Mouse (Mus musculus) heart, embryonic 16.5 days (tissue): Measurements from ENCODE around the gene Gnaz. TPM values are rescaled to one million over a fixed set of nuclear protein-coding genes. Genes with fewer than 3 reads are reported as not detected.

Source experiments
- ATAC-seq: fragments of 200-750 bp; cut with Nextera tagmentation; replicated peaks from 2 replicates; pipeline ENCODE4 v1.8.0; 2017; ENCODE audit warnings: moderate number of reproducible peaks; ENCODE audit not compliant: insufficient read depth, low FRiP score; ENCODE audit errors: extremely low read depth
- H3K27ac ChIP-seq: fragments of 300-500 bp; sonication (generic); 2 replicates; pipeline ENCODE4 v1.5.1; 2014; ENCODE audit warnings: mild to moderate bottlenecking, low read length, control low read depth, moderate library complexity
- H3K27me3 ChIP-seq: fragments of 300-500 bp; sonication (generic); 2 replicates; pipeline ENCODE4 v1.6.1; 2014; ENCODE audit warnings: low read length, mixed read lengths; ENCODE audit not compliant: control insufficient read depth, insufficient read depth
- H3K36me3 ChIP-seq: fragments of 300-500 bp; sonication (generic); 2 replicates; pipeline ENCODE4 v1.6.1; 2014; ENCODE audit not compliant: control insufficient read depth, insufficient read depth
- H3K4me1 ChIP-seq: fragments of 300-500 bp; sonication (generic); 2 replicates; pipeline ENCODE4 v1.6.1; 2014; ENCODE audit warnings: low read length, mixed read lengths; ENCODE audit not compliant: control insufficient read depth, insufficient read depth
- H3K4me2 ChIP-seq: fragments of 300-500 bp; sonication (generic); 2 replicates; pipeline ENCODE4 v1.6.1; 2014; ENCODE audit warnings: low read depth, mild to moderate bottlenecking, control low read depth, low read length
- H3K4me3 ChIP-seq: fragments of 300-500 bp; sonication (generic); 2 replicates; pipeline ENCODE4 v1.5.1; 2014; ENCODE audit warnings: mild to moderate bottlenecking, control low read depth, low read length
- H3K9ac ChIP-seq: fragments of 300-500 bp; sonication (generic); 2 replicates; pipeline ENCODE4 v1.6.1; 2014; ENCODE audit warnings: low read length, control low read depth
- H3K9me3 ChIP-seq: fragments of 300-500 bp; sonication (generic); replicated peaks from 2 replicates; pipeline ENCODE4 v1.6.1; 2016; ENCODE audit warnings: low read length; ENCODE audit not compliant: control insufficient read depth
- WGBS: fragments of 180-500 bp; shearing (Covaris S2); extraction: QIAGEN DNeasy Blood & Tissue Kit; methylation state at CpG from one replicate; pipeline ENCODE4 v1.1.7; 2014; 5-methylcytosine and 5-hydroxymethylcytosine counted together
- polyA plus RNA-seq: library from polyadenylated mRNA; unstranded; fragments of >200 nt; fragmentation: Nextera tagmentation; extraction: Ambion mirVana; gene quantifications from 2 replicates; pipeline ENCODE4 v1.2.1, GENCODE M21; 2015

Gnaz gene
- polyA plus RNA-seq, 1 experiment from 2014 or later: 0.79 TPM

- Histone ChIP-seq H3K4me1 (no peaks in the 10 kb centered on the region), H3K9me3 (no peaks in the 10 kb centered on the region), H3K4me3 (no peak overlapping the region), H3K36me3 (no peaks in the 10 kb centered on the region), H3K9ac (no peak overlapping the region), H3K27me3 (peaks cover 19% of the 10 kb centered on the region), H3K4me2 (no peak overlapping the region), H3K27ac (no peak overlapping the region)
- WGBS: 77% methylated on average over 12 of the region's 12 CpGs
- no peak for ATAC-seq
Measured at GRCm38 (mm10) chr10:74981159-74981558, 14.2 kb downstream of the Gnaz start.

- no peak overlapping the region for H3K4me2 ChIP-seq
- no peaks in the 10 kb centered on the region for H3K9me3 ChIP-seq
- WGBS: 64% methylated on average over 8 of the region's 8 CpGs
- no peaks in the 10 kb centered on the region for H3K36me3 ChIP-seq
- H3K9ac ChIP-seq: no peak overlapping the region
- H3K4me1 ChIP-seq: peaks cover 7% of the 10 kb centered on the region
- no peak overlapping the region for H3K4me3 ChIP-seq
- H3K27ac ChIP-seq: no peak overlapping the region
- H3K27me3 ChIP-seq: peaks cover 20% of the 10 kb centered on the region
- no peak for ATAC-seq
Measured at GRCm38 (mm10) chr10:74983176-74983575, 16.2 kb downstream of the Gnaz start.

- H3K4me2 ChIP-seq: peak overlapping the region; percentile 18; the same call in 1 of the 2 replicates
- peaks cover 13% of the 10 kb centered on the region for H3K27me3 ChIP-seq
- peaks cover 7% of the 10 kb centered on the region for H3K4me1 ChIP-seq
- H3K9me3 ChIP-seq: no peaks in the 10 kb centered on the region
- no peak overlapping the region for H3K4me3 ChIP-seq
- no peak overlapping the region for H3K9ac ChIP-seq
- no peak for ATAC-seq
- no peak overlapping the region for H3K27ac ChIP-seq
- no peaks in the 10 kb centered on the region for H3K36me3 ChIP-seq
- WGBS: 45% methylated on average over 14 of the region's 14 CpGs
Measured at GRCm38 (mm10) chr10:74987698-74988470, 20.9 kb downstream of the Gnaz start.

GRCm38 (mm10) chr10:74989814-74990213, 22.8 kb downstream of the Gnaz start:
- Histone ChIP-seq H3K36me3 (no peaks in the 10 kb centered on the region), H3K4me3 (no peak overlapping the region), H3K9me3 (no peaks in the 10 kb centered on the region), H3K4me2 (no peak overlapping the region), H3K4me1 (peaks cover 11% of the 10 kb centered on the region), H3K27me3 (peaks cover 23% of the 10 kb centered on the region), H3K9ac (no peak overlapping the region), H3K27ac (no peak overlapping the region)
- no peak for ATAC-seq
- WGBS: 78% methylated on average over 4 of the region's 4 CpGs

GRCm38 (mm10) chr10:74990584-74991322, 23.8 kb downstream of the Gnaz start:
- Histone ChIP-seq H3K4me1 (peaks cover 16% of the 10 kb centered on the region), H3K4me2 (peak overlapping the region; percentile 44), H3K27me3 (peaks cover 23% of the 10 kb centered on the region), H3K27ac (no peak overlapping the region), H3K9me3 (no peaks in the 10 kb centered on the region), H3K4me3 (peak overlapping the region; percentile 3; the same call in 1 of the 2 replicates), H3K9ac (no peak overlapping the region), H3K36me3 (no peaks in the 10 kb centered on the region)
- no peak for ATAC-seq
- WGBS: 49% methylated on average over 26 of the region's 26 CpGs

GRCm38 (mm10) chr10:74994863-74995262, 27.9 kb downstream of the Gnaz start:
- 0 out of 2 replicates have a peak, but pooled peaks have one; percentile 45 for ATAC-seq

GRCm38 (mm10) chr10:74995377-74995776, 28.4 kb downstream of the Gnaz start:
- Histone ChIP-seq H3K4me2 (peak overlapping the region; percentile 60), H3K9ac (no peak overlapping the region), H3K27ac (no peak overlapping the region), H3K4me1 (peaks cover 12% of the 10 kb centered on the region), H3K4me3 (peak overlapping the region; percentile 20), H3K9me3 (no peaks in the 10 kb centered on the region), H3K27me3 (peaks cover 23% of the 10 kb centered on the region), H3K36me3 (no peaks in the 10 kb centered on the region)
- 5% methylated on average over 17 of the region's 17 CpGs for WGBS
- no peak for ATAC-seq

More at GRCm38 (mm10) chr10:74994863-74995262, 27.9 kb downstream of the Gnaz start:
- Histone ChIP-seq H3K4me3 (no peak overlapping the region), H3K27ac (no peak overlapping the region), H3K4me1 (peaks cover 12% of the 10 kb centered on the region), H3K9ac (no peak overlapping the region), H3K4me2 (peak overlapping the region; percentile 60), H3K36me3 (no peaks in the 10 kb centered on the region), H3K9me3 (no peaks in the 10 kb centered on the region), H3K27me3 (peaks cover 24% of the 10 kb centered on the region)
- WGBS: 21% methylated on average over 5 of the region's 5 CpGs

- ATAC-seq: no peak
- Histone ChIP-seq H3K4me3 (no peak overlapping the region), H3K9ac (no peak overlapping the region), H3K27me3 (peaks cover 3% of the 10 kb centered on the region; the same call in 1 of the 2 replicates), H3K27ac (no peak overlapping the region), H3K4me2 (no peak overlapping the region), H3K36me3 (no peaks in the 10 kb centered on the region), H3K4me1 (no peaks in the 10 kb centered on the region), H3K9me3 (no peaks in the 10 kb centered on the region)
- WGBS: 84% methylated on average over 8 of the region's 8 CpGs
Measured at GRCm38 (mm10) chr10:75001391-75001790, 34.4 kb downstream of the Gnaz start.

GRCm38 (mm10) chr10:75004067-75004466, 37.1 kb downstream of the Gnaz start:
- Histone ChIP-seq H3K4me1 (no peaks in the 10 kb centered on the region), H3K9ac (no peak overlapping the region), H3K27me3 (0 out of 2 replicates have a peak, but pooled peaks cover 2% of the 10 kb centered on the region), H3K36me3 (no peaks in the 10 kb centered on the region), H3K9me3 (no peaks in the 10 kb centered on the region), H3K4me2 (no peak overlapping the region), H3K4me3 (no peak overlapping the region), H3K27ac (no peak overlapping the region)
- no peak for ATAC-seq
- WGBS: 37% methylated on average over 3 of the region's 3 CpGs
